Mouse (Mus musculus) CH12.LX (cell line): Measurements from ENCODE around the gene Rgs4. TPM values are rescaled to one million over a fixed set of nuclear protein-coding genes. Genes with fewer than 3 reads are reported as not detected.

Source experiments
- DNase-seq: peaks from one replicate; pipeline ENCODE4 v3.0.0-alpha.2; 2013; ENCODE audit errors: extremely low read depth
- H3K27ac ChIP-seq: 2 replicates; pipeline ENCODE4 v1.5.1; 2012; ENCODE audit warnings: low read depth, mild to moderate bottlenecking, control low read depth, moderate library complexity; ENCODE audit not compliant: insufficient read depth
- H3K27me3 ChIP-seq: replicated peaks from 2 replicates; pipeline ENCODE3; 2012; ENCODE audit warnings: inconsistent platforms
- H3K36me3 ChIP-seq, 2 experiments: replicated peaks in 1 of 2; 2 replicates each; pipeline versions ENCODE3 to v1.6.1; 2012; ENCODE audit warnings: inconsistent platforms in 1 of 2, low read length in 1 of 2, mild to moderate bottlenecking in 1 of 2, mixed read lengths in 1 of 2, moderate library complexity in 1 of 2; ENCODE audit not compliant: control insufficient read depth in 1 of 2, insufficient read depth in 1 of 2
- H3K4me1 ChIP-seq, 2 experiments: 2 replicates each; pipeline ENCODE4 v1.6.1; 2012; ENCODE audit warnings: inconsistent platforms in 1 of 2, moderate library complexity in 1 of 2; ENCODE audit not compliant: insufficient read depth in 2 of 2, control insufficient read depth in 1 of 2
- H3K4me2 ChIP-seq: 2 replicates; pipeline ENCODE4 v1.6.1; 2012; ENCODE audit warnings: low read depth, mild to moderate bottlenecking, control low read depth; ENCODE audit not compliant: poor library complexity, insufficient read depth, severe bottlenecking
- H3K4me3 ChIP-seq, 3 experiments: fragments of 150-350 bp in 1 of 3; sonication (generic) in 1 of 3; replicated peaks in 1 of 3; 2 replicates each; pipeline versions ENCODE3 to v1.5.1; 2011 to 2012; ENCODE audit warnings: low read depth in 2 of 3, low read length in 2 of 3, mild to moderate bottlenecking in 2 of 3, moderate library complexity in 2 of 3, control low read depth in 1 of 3, improper control_type of control experiment in 1 of 3, inconsistent platforms in 1 of 3, mixed read lengths in 1 of 3; ENCODE audit not compliant: poor library complexity in 1 of 3
- H3K79me2 ChIP-seq: replicated peaks from 2 replicates; pipeline ENCODE4 v1.6.1; 2012; ENCODE audit warnings: mild to moderate bottlenecking, moderate library complexity; ENCODE audit not compliant: control insufficient read depth, poor library complexity, insufficient read depth, severe bottlenecking; ENCODE audit errors: extremely low read depth
- H3K9ac ChIP-seq: 2 replicates; pipeline ENCODE4 v1.6.1; 2012; ENCODE audit warnings: low read depth, mild to moderate bottlenecking, control low read depth, moderate library complexity; ENCODE audit not compliant: insufficient read depth
- H3K9me3 ChIP-seq: replicated peaks from 2 replicates; pipeline ENCODE3; 2012; ENCODE audit warnings: low read length, inconsistent platforms, mixed read lengths
- BHLHE40 ChIP-seq: IDR thresholded peaks from 2 replicates; pipeline ENCODE4 v1.6.1; 2011; ENCODE audit warnings: mild to moderate bottlenecking, low read depth, low read length, improper control_type of control experiment
- CTCF ChIP-seq, 2 experiments: IDR thresholded peaks in 1 of 2; conservative IDR thresholded peaks in 1 of 2; 2 replicates each; pipeline ENCODE4 v1.5.1; 2011 to 2012; ENCODE audit warnings: low read depth in 2 of 2, low read length in 2 of 2, improper control_type of control experiment in 1 of 2, inconsistent platforms in 1 of 2, mild to moderate bottlenecking in 1 of 2, moderate library complexity in 1 of 2
- E2F4 ChIP-seq: IDR thresholded peaks from 2 replicates; pipeline ENCODE4 v1.6.1; 2011; ENCODE audit warnings: low read depth, low read length, improper control_type of control experiment; ENCODE audit not compliant: insufficient replicate concordance
- EP300 ChIP-seq: IDR thresholded peaks from 2 replicates; pipeline ENCODE4 v1.6.1; 2011; ENCODE audit warnings: low read length, improper control_type of control experiment
- HCFC1 ChIP-seq: IDR thresholded peaks from 2 replicates; pipeline ENCODE4 v1.6.1; 2012; ENCODE audit warnings: low read depth, mild to moderate bottlenecking, inconsistent platforms, low read length, improper control_type of control experiment
- MXI1 ChIP-seq: IDR thresholded peaks from 2 replicates; pipeline ENCODE4 v1.6.1; 2011; ENCODE audit warnings: mild to moderate bottlenecking, low read depth, low read length, improper control_type of control experiment
- MYC ChIP-seq: IDR thresholded peaks from 2 replicates; pipeline ENCODE4 v1.6.1; 2011; ENCODE audit warnings: low read depth, mild to moderate bottlenecking, improper control_type of control experiment, low read length
- RAD21 ChIP-seq: IDR thresholded peaks from 2 replicates; pipeline ENCODE4 v1.6.1; 2011; ENCODE audit warnings: low read depth, mild to moderate bottlenecking, low read length, improper control_type of control experiment, moderate library complexity
- ZKSCAN1 ChIP-seq: IDR thresholded peaks from 2 replicates; pipeline ENCODE4 v1.6.1; 2012; ENCODE audit warnings: low read depth, inconsistent platforms, low read length, improper control_type of control experiment, borderline replicate concordance
- dilution Hi-C: fragments of 300-500 bp; cut with MboI; formaldehyde crosslinking; loops from 2 replicates; pipeline ENCODE4 v1.14.3; 2020; ENCODE audit warnings: low sequenced_read_pairs; ENCODE audit not compliant: extremely low pct_unique_long_range_greater_than_20kb, extremely low pct_ligation_motif_present
- in situ Hi-C: fragments of 300-500 bp; cut with MboI; formaldehyde crosslinking; loops from 3 replicates; pipeline ENCODE4 v1.14.3; 2019; ENCODE audit warnings: low sequenced_read_pairs, low pct_ligation_motif_present, low pct_unique_long_range_greater_than_20kb, mixed read lengths
- polyA plus RNA-seq: library from polyadenylated mRNA; unstranded; fragments of >175 nt; gene quantifications from 2 replicates; pipeline ENCODE4 v1.2.1, GENCODE M21; 2012; ENCODE audit warnings: low read depth; ENCODE audit not compliant: insufficient read length
- total RNA-seq, 2 experiments: library from RNA; depleted of rRNA; stranded (reverse); fragments of 300-350 nt in 1 of 2; fragments of >200 nt in 1 of 2; gene quantifications; 2 replicates each; pipeline ENCODE4 v1.2.3; 2012 to 2014

Gene Rgs4
- total and polyA plus RNA-seq, 3 experiments: not detected

DNA sequence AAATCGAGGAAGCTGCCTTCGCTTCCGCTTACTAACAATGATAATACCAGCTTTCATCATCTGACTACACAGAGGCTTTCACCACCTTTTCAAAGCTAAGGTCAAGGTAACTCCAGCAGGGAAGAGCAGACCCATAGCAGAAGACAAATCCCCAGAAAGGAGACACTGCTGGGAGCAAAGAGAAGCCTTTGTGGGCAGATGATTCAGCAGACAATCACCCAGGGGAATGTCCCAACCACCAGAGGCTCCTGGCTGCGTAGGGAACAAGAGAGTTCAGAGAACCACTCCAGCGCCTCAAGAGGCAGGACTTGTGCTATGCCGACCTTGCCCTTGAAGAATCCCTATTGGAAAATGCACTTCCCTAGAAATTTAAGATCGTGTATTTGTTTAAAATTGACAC lies 29.1 kb upstream of the Rgs4 start:
- H3K4me3 ChIP-seq: no peak overlapping the region
- in situ Hi-C loops: no loop called here
- no peaks in the 10 kb centered on the region for H3K36me3 ChIP-seq
- H3K27me3 ChIP-seq: no peaks in the 10 kb centered on the region
- no peaks in the 10 kb centered on the region for H3K4me1 ChIP-seq
- no peak overlapping the region for H3K27ac ChIP-seq
- no peaks in the 10 kb centered on the region for H3K9me3 ChIP-seq
- TF ChIP-seq CTCF (conservative IDR thresholded peaks at IDR 0.05 in 1 of 2, IDR thresholded peaks at IDR 0.05 in 1 of 2; ENCODE audit: low read depth in 2 of 2, low read length in 2 of 2) (0 out of 4 replicates have a peak, but pooled peaks of 1 of the 2 experiments have one; percentile 12), EP300 (no peak)
- no peak for DNase-seq
- no peak overlapping the region for H3K4me2 ChIP-seq
- H3K9ac ChIP-seq: no peak overlapping the region
- dilution Hi-C loops: no loop called here
- H3K79me2 ChIP-seq: no peaks in the 10 kb centered on the region

DNA sequence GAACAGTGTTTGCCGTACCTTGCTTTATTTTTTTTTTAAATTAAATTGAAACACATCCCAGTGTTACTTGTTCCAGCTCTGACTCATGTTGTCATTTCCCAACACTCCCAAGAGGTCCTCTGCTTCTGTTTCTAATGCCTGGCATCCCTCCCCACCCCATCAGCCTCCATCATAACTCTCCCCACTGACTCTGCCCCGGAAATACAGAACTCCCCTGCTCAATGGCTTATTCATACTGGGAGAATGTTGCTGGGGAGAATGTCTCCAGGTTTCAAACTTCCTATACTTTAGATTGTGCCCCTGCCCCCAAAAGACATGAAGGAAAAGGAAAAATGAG lies 17.1 kb upstream of the Rgs4 start:
- no peak overlapping the region for H3K4me2 ChIP-seq
- H3K27ac ChIP-seq: no peak overlapping the region
- no peaks in the 10 kb centered on the region for H3K36me3 ChIP-seq
- H3K9me3 ChIP-seq: no peaks in the 10 kb centered on the region
- in situ Hi-C loops: no loop called here
- H3K4me1 ChIP-seq: peaks cover 0 to 9% of the 10 kb centered on the region in 2 experiments; a peak in 2 of 4 replicates
- H3K4me3 ChIP-seq: no peak overlapping the region
- dilution Hi-C loops: no loop called here
- H3K9ac ChIP-seq: no peak overlapping the region
- H3K79me2 ChIP-seq: no peaks in the 10 kb centered on the region
- TF ChIP-seq HCFC1 (no peak), MYC (no peak)
- DNase-seq: no peak
- H3K27me3 ChIP-seq: peaks cover 6% of the 10 kb centered on the region

DNA sequence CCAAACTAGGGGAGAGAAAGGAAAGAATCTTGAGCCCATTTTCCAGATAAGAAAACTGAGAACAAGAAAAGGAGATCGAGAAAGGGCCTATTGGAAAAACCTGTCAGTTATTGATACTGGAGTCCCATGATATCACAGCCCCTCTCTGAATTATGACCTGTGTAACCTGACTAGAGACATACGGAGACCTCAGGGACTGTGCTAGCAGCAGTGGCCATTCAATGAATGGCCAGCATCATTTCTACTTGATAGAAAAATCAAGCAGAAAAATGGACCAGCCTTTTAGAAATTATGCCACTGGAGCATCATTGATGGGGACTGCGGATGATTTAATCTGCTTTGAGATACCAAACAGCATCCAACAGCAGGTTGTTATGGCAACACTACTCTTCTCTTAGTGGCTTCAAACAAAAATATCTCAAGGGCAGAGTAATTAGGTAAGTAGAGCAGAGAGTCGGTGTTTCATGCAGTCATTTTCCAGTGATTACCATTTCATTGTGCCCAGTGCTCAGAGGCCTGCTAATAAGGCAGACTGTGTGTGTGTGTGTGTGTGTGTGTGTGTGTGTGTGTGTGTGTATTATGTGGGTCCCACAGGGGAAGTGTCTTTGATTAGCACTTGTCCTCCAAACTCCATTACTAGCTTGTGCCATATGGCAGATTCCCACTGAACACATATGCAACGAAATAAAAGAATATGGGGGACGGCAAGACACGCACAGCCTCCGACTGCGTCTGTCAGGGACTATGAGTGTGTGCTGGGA lies 16.6 kb upstream of the Rgs4 start:
- Histone ChIP-seq H3K9ac (no peak overlapping the region), H3K4me1 (peaks cover 0 to 9% of the 10 kb centered on the region in 2 experiments; a peak in 2 of 4 replicates), H3K4me3 (no peak overlapping the region), H3K27me3 (peaks cover 9% of the 10 kb centered on the region), H3K27ac (no peak overlapping the region), H3K4me2 (no peak overlapping the region)
- dilution Hi-C loops: no loop called here
- no peak for DNase-seq
- no peak for TF ChIP-seq BHLHE40
- TF ChIP-seq E2F4: no peak
- no peak for TF ChIP-seq ZKSCAN1
- TF ChIP-seq MXI1: no peak
- TF ChIP-seq RAD21: no peak
- no peak for TF ChIP-seq HCFC1
- TF ChIP-seq, all 38 proteins: peak for 0
- Histone ChIP-seq H3K9me3 (no peaks in the 10 kb centered on the region), H3K36me3 (no peaks in the 10 kb centered on the region), H3K79me2 (no peaks in the 10 kb centered on the region)
- in situ Hi-C loops: no loop called here
